Mouse (Mus musculus) left cerebral cortex, adult 18-20 months (tissue): Measurements from ENCODE around the gene Adipor2. TPM values are rescaled to one million over a fixed set of nuclear protein-coding genes. Genes with fewer than 3 reads are reported as not detected.
A peak's percentile ranks its signal among the peaks of the same experiment; 100 is the strongest.

Experiments used
- DNase-seq, 2 experiments: peaks; one replicate each; pipeline ENCODE4 v3.0.0; 2021 to 2022; ENCODE audit warnings: low spot score in 2 of 2, mixed read lengths in 1 of 2
- total RNA-seq, 2 experiments: library from RNA; stranded (reverse); gene quantifications; 2 replicates each; pipeline ENCODE4 v1.2.3; 2021

Gene Adipor2
- total RNA-seq, 2 experiments from 2014 or later: 39.3 to 40.0 TPM

DNA sequence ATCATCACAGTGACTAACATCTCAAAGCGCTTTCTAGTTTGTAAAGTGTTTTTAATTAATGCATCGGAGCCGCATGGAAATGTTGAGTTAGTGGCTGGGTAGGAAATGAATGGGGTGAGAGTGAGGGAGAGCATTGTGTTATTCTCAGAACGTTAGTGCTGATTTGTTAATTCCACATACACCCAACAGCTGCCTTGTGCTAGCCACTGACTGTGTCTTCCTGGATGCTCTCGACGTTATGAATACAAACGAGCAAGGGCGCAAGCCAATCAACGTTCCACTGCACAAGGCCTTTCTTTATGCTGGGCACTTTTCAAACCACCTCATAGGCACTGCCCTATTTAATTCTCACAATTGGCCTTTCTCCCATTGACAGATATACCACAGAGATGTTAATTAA lies 98.8 kb downstream of the Adipor2 start:
- DNase-seq: no peak

DNA sequence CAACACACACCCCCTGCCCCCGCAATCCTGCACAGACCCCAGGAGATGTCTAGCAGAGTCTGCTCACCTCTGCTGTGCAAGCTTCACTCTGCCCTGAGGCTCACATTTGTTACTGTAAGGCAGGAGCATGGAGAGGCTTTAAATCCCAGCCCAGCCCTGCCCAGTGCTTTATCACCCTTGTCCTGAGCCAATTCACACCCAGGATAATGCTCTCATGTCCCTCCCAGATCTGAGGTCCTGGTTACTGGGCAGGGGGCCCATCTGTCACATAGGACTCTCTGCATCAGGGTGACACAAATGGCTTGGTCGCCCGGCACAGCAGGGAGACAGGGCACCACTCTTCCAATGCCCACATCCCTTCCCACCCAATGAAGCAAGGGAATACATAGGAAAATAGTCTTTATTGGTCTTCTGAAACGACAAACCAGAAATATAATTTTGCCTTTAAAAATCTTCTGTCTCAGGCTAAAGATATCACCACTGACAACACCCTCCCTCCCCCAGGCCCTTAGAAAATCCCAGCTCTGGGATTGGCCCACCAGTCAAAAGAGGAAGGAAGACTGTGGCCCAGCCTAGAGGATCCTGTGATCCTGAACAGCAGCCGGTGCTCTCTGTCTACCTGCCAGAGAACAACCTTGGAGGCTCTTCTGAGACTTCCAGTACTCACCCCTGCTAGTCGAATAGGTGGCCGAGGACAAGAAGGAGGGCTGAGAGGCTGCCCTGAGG lies 102.6 kb downstream of the Adipor2 start:
- DNase-seq: peak in 1 of 2 experiments; percentile 41

DNA sequence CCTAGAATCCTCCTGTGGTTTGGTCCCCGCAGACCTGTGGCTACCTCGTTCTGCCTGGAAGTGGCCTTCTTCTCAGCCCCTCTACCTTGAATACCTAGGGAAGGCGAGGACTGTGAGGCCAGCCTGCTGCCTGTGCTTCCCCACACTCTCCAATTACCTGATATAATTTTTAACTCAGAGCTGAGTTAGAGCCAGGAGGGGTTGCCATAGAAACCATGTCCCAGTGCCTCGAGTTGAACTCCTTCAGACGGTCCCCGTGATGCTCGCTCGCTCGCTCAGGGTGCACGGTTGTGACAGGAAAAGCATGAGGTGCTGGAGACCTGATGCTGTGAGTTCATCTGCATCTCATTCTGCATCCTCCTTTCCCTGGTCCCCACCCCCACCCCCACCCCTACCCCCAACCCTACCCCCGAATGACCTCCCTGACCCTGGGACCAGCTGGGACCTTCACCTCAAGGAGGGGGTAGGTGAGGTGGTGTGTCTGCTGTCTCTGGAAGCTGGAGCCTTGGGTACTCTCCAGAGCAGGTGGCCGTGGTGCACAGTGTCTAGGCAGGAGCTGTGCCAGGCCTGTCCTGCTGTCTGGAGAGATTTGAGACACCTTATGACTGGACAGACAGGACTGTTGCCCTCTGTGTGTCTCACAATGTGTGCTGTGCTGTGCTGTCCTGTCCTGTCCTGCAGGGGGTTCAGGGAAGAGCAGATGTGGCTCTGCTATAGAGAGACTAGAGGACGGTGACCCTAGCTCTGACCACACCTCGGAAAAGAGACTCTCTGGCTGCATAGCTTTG lies 103.7 kb downstream of the Adipor2 start:
- peak in 1 of 2 experiments; percentile 36 for DNase-seq

DNA sequence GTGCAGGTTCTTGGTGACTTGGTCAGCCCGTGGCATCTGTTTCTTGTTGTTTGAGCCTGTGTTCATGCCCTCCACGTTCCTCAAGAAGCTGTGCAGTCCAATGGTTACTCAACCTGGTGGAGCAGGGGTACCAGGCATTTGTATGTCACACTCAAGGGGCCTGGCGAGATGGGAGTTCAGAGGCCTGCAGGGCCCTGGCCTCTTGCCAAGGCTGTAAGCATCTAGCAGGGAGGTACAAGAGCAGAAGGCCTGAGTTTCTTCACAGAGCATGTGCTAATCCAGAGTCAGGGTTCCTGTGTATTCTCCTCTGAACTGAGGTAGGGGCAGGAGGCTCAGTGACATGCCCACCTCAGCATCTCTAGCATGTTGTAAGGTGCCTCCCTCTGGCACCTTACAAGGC lies 104.4 kb downstream of the Adipor2 start:
- DNase-seq: no peak

DNA sequence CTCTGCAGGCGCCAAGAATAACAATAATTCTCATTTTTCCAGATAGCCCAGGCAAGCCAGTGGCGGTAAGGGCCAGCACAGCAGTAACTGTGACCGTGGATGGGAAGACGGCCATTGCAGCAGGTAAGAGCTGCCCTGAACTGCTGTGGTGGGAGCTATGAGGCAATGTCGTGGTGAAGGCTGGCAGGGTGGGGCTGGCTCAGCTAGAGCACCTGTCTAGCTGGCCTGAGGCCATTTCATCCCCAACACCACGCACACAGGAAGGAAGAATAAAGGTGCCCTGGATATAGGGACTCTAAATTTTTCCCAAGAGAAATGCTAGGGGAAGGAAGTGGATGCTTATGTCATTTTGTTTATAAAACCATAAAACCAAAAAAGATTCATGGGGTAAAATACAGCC lies 105.1 kb downstream of the Adipor2 start:
- no peak for DNase-seq

DNA sequence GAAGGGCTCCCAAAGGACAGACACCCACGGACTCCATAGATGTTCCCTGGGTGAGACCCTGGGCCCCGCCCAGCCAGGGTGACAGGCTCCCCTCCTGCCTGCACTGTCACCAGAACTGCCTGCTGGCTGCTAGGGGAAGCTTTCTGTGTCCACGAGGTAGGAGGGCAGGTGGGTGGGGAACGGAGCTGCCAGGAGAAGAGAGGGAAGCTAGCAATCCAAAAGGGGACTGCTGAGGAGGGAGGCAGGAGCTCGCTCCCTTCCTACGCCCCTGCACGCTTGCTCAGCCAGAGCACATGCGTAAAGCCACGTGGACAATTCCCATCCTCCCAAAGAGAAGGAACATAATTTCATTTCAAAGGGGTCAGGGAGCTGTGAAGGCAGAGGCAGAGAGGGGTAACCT lies 107.3 kb downstream of the Adipor2 start:
- peak; percentile 77 to 85 for DNase-seq

DNA sequence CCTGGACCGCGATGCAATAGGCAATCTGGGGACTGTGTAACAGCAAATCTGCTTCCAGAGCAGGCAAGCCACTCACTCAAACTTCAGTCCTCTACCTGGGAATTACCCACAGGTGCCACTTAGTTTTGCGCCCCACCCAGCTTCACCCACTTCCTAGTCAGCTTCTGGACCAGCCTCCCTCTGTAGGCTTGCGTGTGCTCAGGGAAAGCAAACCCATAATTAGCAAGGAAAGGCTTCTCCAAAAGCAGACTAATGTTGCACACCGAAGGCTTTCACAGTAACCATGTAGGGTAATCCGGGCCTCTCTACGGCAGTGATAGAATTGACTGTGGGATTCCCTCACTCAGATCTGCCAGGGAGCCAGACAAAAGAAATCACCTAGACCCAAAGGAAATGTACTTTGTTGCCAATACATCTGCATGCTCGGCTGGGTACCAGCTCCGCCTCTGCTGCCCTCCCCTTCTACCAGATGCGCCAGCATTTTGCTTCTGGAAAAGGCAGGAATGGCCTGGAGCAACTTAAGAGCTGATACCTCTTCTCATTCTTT lies 109.6 kb downstream of the Adipor2 start:
- no peak for DNase-seq

DNA sequence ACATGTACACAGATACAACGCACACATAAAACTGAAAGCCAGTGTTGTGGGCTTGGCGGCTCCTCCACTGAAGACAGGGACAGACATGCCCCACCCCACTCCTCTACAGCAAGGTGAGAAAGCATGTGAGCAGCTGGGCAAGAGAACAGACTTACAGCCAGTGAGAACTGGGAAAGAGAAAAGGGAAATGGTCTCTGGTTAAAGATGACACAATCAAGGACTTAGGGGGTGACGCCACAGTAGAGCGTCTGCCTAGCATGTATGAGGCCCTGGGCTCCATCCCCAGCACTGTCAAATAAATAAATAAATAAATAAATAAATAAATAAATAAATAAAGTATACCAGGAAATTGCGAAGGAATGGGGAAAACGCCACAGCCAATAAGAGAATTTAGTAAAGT lies 114.2 kb downstream of the Adipor2 start:
- DNase-seq: no peak

Other genes starting within 250 kb of the Adipor2 start
- gene Dcp1b, start 242.5 kb downstream of the Adipor2 start, total RNA-seq: 10 to 100 TPM; 17.4 to 17.8 TPM
- 10 to 100 TPM; 53.4 to 54.5 TPM for gene Cacna1c, start 221.3 kb downstream of the Adipor2 start, total RNA-seq
- 1 to 10 TPM; 1.7 to 3.1 TPM for gene Cacna2d4, start 181.2 kb downstream of the Adipor2 start, total RNA-seq
- gene Lrtm2, start 86.9 kb downstream of the Adipor2 start, total RNA-seq: 10 to 100 TPM; 68.4 to 71.3 TPM
- gene Fbxl14, start 62.0 kb upstream of the Adipor2 start, total RNA-seq: 10 to 100 TPM; 40.0 to 42.2 TPM
- gene Wnt5b, start 126.6 kb upstream of the Adipor2 start, total RNA-seq: 1 to 10 TPM; 1.2 to 2.0 TPM